Mouse (Mus musculus): ENCODE measurements around the gene Cavin4. TPM values are rescaled to one million over a fixed set of nuclear protein-coding genes. Genes with fewer than 3 reads are reported as not detected.

Gene Cavin4
- polyA plus RNA-seq, 1 experiment from 2014 or later, result 1.3 TPM

GRCm38 (mm10) chr4:48634058-48634457 lies 29.3 kb upstream of the Cavin4 start:
- Histone ChIP-seq H3K9me3 (ENCODE audit: low read length) (no peaks in the 10 kb centered on the region), H3K36me3 (ENCODE audit: insufficient read depth, low read length) (peaks cover 21% of the 10 kb centered on the region), H3K27ac (ENCODE audit: low read length) (no peak overlapping the region), H3K4me3 (ENCODE audit: low read length) (no peak overlapping the region), H3K4me1 (ENCODE audit: insufficient read depth, low read length) (peaks cover 7% of the 10 kb centered on the region; the same call in 1 of the 2 replicates), H3K27me3 (ENCODE audit: insufficient read depth, low read length) (no peaks in the 10 kb centered on the region), H3K4me2 (replicated peaks; ENCODE audit: low read depth, low read length) (no peak overlapping the region), H3K9ac (replicated peaks; ENCODE audit: low read length) (no peak overlapping the region)
- WGBS, result 48% methylated on average over 2 of the region's 2 CpGs
- peak; percentile 22; the same call in 1 of the 2 replicates for ATAC-seq (ENCODE audit: low FRiP score, low TSS enrichment)

- peaks cover 4% of the 10 kb centered on the region; the same call in 1 of the 2 replicates for H3K4me1 ChIP-seq (ENCODE audit: insufficient read depth, low read length)
- H3K9ac ChIP-seq (replicated peaks; ENCODE audit: low read length), result no peak overlapping the region
- no peaks in the 10 kb centered on the region for H3K9me3 ChIP-seq (ENCODE audit: low read length)
- no peak overlapping the region for H3K27ac ChIP-seq (ENCODE audit: low read length)
- H3K4me2 ChIP-seq (replicated peaks; ENCODE audit: low read depth, low read length), result no peak overlapping the region
- peaks cover 22% of the 10 kb centered on the region for H3K36me3 ChIP-seq (ENCODE audit: insufficient read depth, low read length)
- no peak overlapping the region for H3K4me3 ChIP-seq (ENCODE audit: low read length)
- H3K27me3 ChIP-seq (ENCODE audit: insufficient read depth, low read length), result no peaks in the 10 kb centered on the region
- WGBS, result 91% methylated on average over 13 of the region's 13 CpGs
- no peak for ATAC-seq (ENCODE audit: low FRiP score, low TSS enrichment)
Measured at GRCm38 (mm10) chr4:48636831-48637230, 26.5 kb upstream of the Cavin4 start.

GRCm38 (mm10) chr4:48638132-48638531 lies 25.2 kb upstream of the Cavin4 start:
- no peak for ATAC-seq (ENCODE audit: low FRiP score, low TSS enrichment)
- no peaks in the 10 kb centered on the region for H3K27me3 ChIP-seq (ENCODE audit: insufficient read depth, low read length)
- no peak overlapping the region for H3K4me3 ChIP-seq (ENCODE audit: low read length)
- H3K4me1 ChIP-seq (ENCODE audit: insufficient read depth, low read length), result no peaks in the 10 kb centered on the region; the same call in 1 of the 2 replicates
- H3K27ac ChIP-seq (ENCODE audit: low read length), result no peak overlapping the region
- peaks cover 22% of the 10 kb centered on the region for H3K36me3 ChIP-seq (ENCODE audit: insufficient read depth, low read length)
- no peaks in the 10 kb centered on the region for H3K9me3 ChIP-seq (ENCODE audit: low read length)
- no peak overlapping the region for H3K4me2 ChIP-seq (replicated peaks; ENCODE audit: low read depth, low read length)
- H3K9ac ChIP-seq (replicated peaks; ENCODE audit: low read length), result no peak overlapping the region
- 72% methylated on average over 10 of the region's 10 CpGs for WGBS

- no peaks in the 10 kb centered on the region for H3K9me3 ChIP-seq (ENCODE audit: low read length)
- WGBS, result 94% methylated on average over 17 of the region's 17 CpGs
- H3K9ac ChIP-seq (replicated peaks; ENCODE audit: low read length), result no peak overlapping the region
- no peak overlapping the region for H3K4me3 ChIP-seq (ENCODE audit: low read length)
- H3K36me3 ChIP-seq (ENCODE audit: insufficient read depth, low read length), result peaks cover 24% of the 10 kb centered on the region
- ATAC-seq (ENCODE audit: low FRiP score, low TSS enrichment), result no peak
- no peaks in the 10 kb centered on the region for H3K4me1 ChIP-seq (ENCODE audit: insufficient read depth, low read length)
- no peak overlapping the region for H3K4me2 ChIP-seq (replicated peaks; ENCODE audit: low read depth, low read length)
- no peak overlapping the region for H3K27ac ChIP-seq (ENCODE audit: low read length)
- no peaks in the 10 kb centered on the region for H3K27me3 ChIP-seq (ENCODE audit: insufficient read depth, low read length)
Measured at GRCm38 (mm10) chr4:48639503-48639902, 23.8 kb upstream of the Cavin4 start.

- ATAC-seq (ENCODE audit: low FRiP score, low TSS enrichment), result no peak
- Histone ChIP-seq H3K9ac (replicated peaks; ENCODE audit: low read length) (no peak overlapping the region), H3K4me3 (ENCODE audit: low read length) (no peak overlapping the region), H3K4me1 (ENCODE audit: insufficient read depth, low read length) (no peaks in the 10 kb centered on the region), H3K4me2 (replicated peaks; ENCODE audit: low read depth, low read length) (no peak overlapping the region), H3K27ac (ENCODE audit: low read length) (no peak overlapping the region), H3K9me3 (ENCODE audit: low read length) (no peaks in the 10 kb centered on the region), H3K36me3 (ENCODE audit: insufficient read depth, low read length) (peaks cover 35% of the 10 kb centered on the region), H3K27me3 (ENCODE audit: insufficient read depth, low read length) (no peaks in the 10 kb centered on the region)
- 93% methylated on average over 6 of the region's 6 CpGs for WGBS
Measured at GRCm38 (mm10) chr4:48643801-48644200, 19.5 kb upstream of the Cavin4 start.

GRCm38 (mm10) chr4:48646143-48646542 lies 17.2 kb upstream of the Cavin4 start:
- H3K27me3 ChIP-seq (ENCODE audit: insufficient read depth, low read length), result no peaks in the 10 kb centered on the region
- ATAC-seq (ENCODE audit: low FRiP score, low TSS enrichment), result no peak
- H3K36me3 ChIP-seq (ENCODE audit: insufficient read depth, low read length), result peaks cover 41% of the 10 kb centered on the region
- no peaks in the 10 kb centered on the region for H3K9me3 ChIP-seq (ENCODE audit: low read length)
- H3K4me3 ChIP-seq (ENCODE audit: low read length), result no peak overlapping the region
- no peak overlapping the region for H3K4me2 ChIP-seq (replicated peaks; ENCODE audit: low read depth, low read length)
- no peak overlapping the region for H3K9ac ChIP-seq (replicated peaks; ENCODE audit: low read length)
- 94% methylated on average over 5 of the region's 5 CpGs for WGBS
- no peaks in the 10 kb centered on the region for H3K4me1 ChIP-seq (ENCODE audit: insufficient read depth, low read length)
- no peak overlapping the region for H3K27ac ChIP-seq (ENCODE audit: low read length)

- WGBS, result 92% methylated on average over 10 of the region's 10 CpGs
- Histone ChIP-seq H3K9ac (replicated peaks; ENCODE audit: low read length) (no peak overlapping the region), H3K9me3 (ENCODE audit: low read length) (no peaks in the 10 kb centered on the region), H3K4me1 (ENCODE audit: insufficient read depth, low read length) (no peaks in the 10 kb centered on the region), H3K4me3 (ENCODE audit: low read length) (no peak overlapping the region), H3K36me3 (ENCODE audit: insufficient read depth, low read length) (peaks cover 38% of the 10 kb centered on the region), H3K4me2 (replicated peaks; ENCODE audit: low read depth, low read length) (no peak overlapping the region), H3K27ac (ENCODE audit: low read length) (no peak overlapping the region), H3K27me3 (ENCODE audit: insufficient read depth, low read length) (no peaks in the 10 kb centered on the region)
- ATAC-seq (ENCODE audit: low FRiP score, low TSS enrichment), result no peak
Measured at GRCm38 (mm10) chr4:48650617-48651360, 12.5 kb upstream of the Cavin4 start.

- no peak for ATAC-seq (ENCODE audit: low FRiP score, low TSS enrichment)
- peaks cover 50% of the 10 kb centered on the region for H3K36me3 ChIP-seq (ENCODE audit: insufficient read depth, low read length)
- no peak overlapping the region for H3K9ac ChIP-seq (replicated peaks; ENCODE audit: low read length)
- no peaks in the 10 kb centered on the region for H3K27me3 ChIP-seq (ENCODE audit: insufficient read depth, low read length)
- H3K4me3 ChIP-seq (ENCODE audit: low read length), result no peak overlapping the region
- H3K4me1 ChIP-seq (ENCODE audit: insufficient read depth, low read length), result no peaks in the 10 kb centered on the region
- no peaks in the 10 kb centered on the region for H3K9me3 ChIP-seq (ENCODE audit: low read length)
- H3K27ac ChIP-seq (ENCODE audit: low read length), result no peak overlapping the region
- no peak overlapping the region for H3K4me2 ChIP-seq (replicated peaks; ENCODE audit: low read depth, low read length)
- 62% methylated on average over 4 of the region's 4 CpGs for WGBS
Measured at GRCm38 (mm10) chr4:48654118-48654517, 9.2 kb upstream of the Cavin4 start.

GRCm38 (mm10) chr4:48656530-48656929 lies 6.8 kb upstream of the Cavin4 start:
- H3K27me3 ChIP-seq (ENCODE audit: insufficient read depth, low read length), result no peaks in the 10 kb centered on the region
- peaks cover 38% of the 10 kb centered on the region for H3K36me3 ChIP-seq (ENCODE audit: insufficient read depth, low read length)
- no peak overlapping the region for H3K4me3 ChIP-seq (ENCODE audit: low read length)
- ATAC-seq (ENCODE audit: low FRiP score, low TSS enrichment), result no peak
- no peak overlapping the region for H3K9ac ChIP-seq (replicated peaks; ENCODE audit: low read length)
- H3K27ac ChIP-seq (ENCODE audit: low read length), result no peak overlapping the region
- no peak overlapping the region for H3K4me2 ChIP-seq (replicated peaks; ENCODE audit: low read depth, low read length)
- no peaks in the 10 kb centered on the region for H3K9me3 ChIP-seq (ENCODE audit: low read length)
- H3K4me1 ChIP-seq (ENCODE audit: insufficient read depth, low read length), result no peaks in the 10 kb centered on the region
- WGBS, result 95% methylated on average over 8 of the region's 8 CpGs

- Histone ChIP-seq H3K4me2 (replicated peaks; ENCODE audit: low read depth, low read length) (no peak overlapping the region), H3K27me3 (ENCODE audit: insufficient read depth, low read length) (no peaks in the 10 kb centered on the region), H3K9ac (replicated peaks; ENCODE audit: low read length) (no peak overlapping the region), H3K4me1 (ENCODE audit: insufficient read depth, low read length) (no peaks in the 10 kb centered on the region), H3K9me3 (ENCODE audit: low read length) (no peaks in the 10 kb centered on the region), H3K36me3 (ENCODE audit: insufficient read depth, low read length) (peaks cover 44% of the 10 kb centered on the region), H3K27ac (ENCODE audit: low read length) (no peak overlapping the region), H3K4me3 (ENCODE audit: low read length) (no peak overlapping the region)
- 86% methylated on average over 4 of the region's 4 CpGs for WGBS
- ATAC-seq (ENCODE audit: low FRiP score, low TSS enrichment), result no peak
Measured at GRCm38 (mm10) chr4:48660144-48660543, 3.2 kb upstream of the Cavin4 start.

All from kidney, embryonic 16.5 days (tissue).